ENCODE assay signal across 11 mouse cellular contexts in the genomic region with DNA sequence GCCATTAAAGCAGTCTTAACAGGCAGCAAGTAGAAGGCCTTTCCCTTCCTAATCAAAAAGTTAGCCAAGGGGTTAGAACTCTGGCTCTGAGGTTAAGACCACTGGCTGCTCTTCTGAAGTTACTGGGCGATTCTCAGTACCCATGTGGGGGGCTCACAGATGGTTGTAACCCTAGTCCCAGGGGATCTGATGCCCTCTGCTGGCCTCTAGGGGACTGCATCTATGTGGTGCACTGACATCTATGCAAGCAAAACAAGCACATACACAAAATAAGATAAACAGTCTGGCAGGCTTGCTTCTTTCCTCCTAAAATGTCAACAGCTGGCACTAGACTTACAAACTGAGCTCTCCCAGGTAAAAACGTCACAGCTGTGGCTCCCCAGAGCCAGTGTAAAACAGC. TPM values are rescaled to one million over a fixed set of nuclear protein-coding genes. Genes with fewer than 3 reads are reported as not detected.
A peak's percentile ranks its signal among the peaks of the same experiment; 100 is the strongest.
DNase-seq lines count a peak whose midpoint lies in the region; ATAC-seq and TF ChIP-seq lines count a peak whose summit lies in the region.
"Had no signal": no experiment of that assay in that cellular context is flagged by ENCODE, and none has a peak within 500 bp of the region (broad histone marks: within the 10 kb centered on the region; RNA-seq: fewer than 3 reads in every experiment).

No protein-coding gene starts in this region.

- no peak for TF ChIP-seq EP300 in liver, embryonic 14.5 days (IDR thresholded peaks at IDR 0.05; ENCODE audit: low read depth)

- no peaks in the 10 kb centered on the region for H3K4me1 ChIP-seq in embryonic facial prominence, embryonic 14.5 days (ENCODE audit: control insufficient read depth, insufficient read depth, low read length)
- H3K4me1 ChIP-seq in embryonic facial prominence, embryonic 10.5 days: peaks cover 8% of the 10 kb centered on the region
- 0 out of 4 replicates have a peak, but pooled peaks cover 2% of the 10 kb centered on the region in 2 experiments for H3K4me1 ChIP-seq in liver, embryonic 14.5 days (replicated peaks; ENCODE audit: control insufficient read depth in 2 of 2, insufficient read depth in 2 of 2, low read length in 1 of 2)
- H3K4me1 ChIP-seq in liver, embryonic 12.5 days: peaks cover 12% of the 10 kb centered on the region
- no peaks in the 10 kb centered on the region; the same call in 1 of the 2 replicates for H3K4me1 ChIP-seq in bone marrow, adult 2 months (ENCODE audit: control insufficient read depth, insufficient read depth, low read length)
- peaks cover 8% of the 10 kb centered on the region for H3K4me1 ChIP-seq in limb, embryonic 10.5 days

- no peak overlapping the region for H3K4me3 ChIP-seq in embryonic facial prominence, embryonic 14.5 days (ENCODE audit: low read depth, low read length)
- H3K4me3 ChIP-seq in embryonic facial prominence, embryonic 10.5 days: no peak overlapping the region
- H3K4me3 ChIP-seq in liver, embryonic 14.5 days (ENCODE audit: insufficient read depth in 1 of 2, low read depth in 2 of 2, low read length in 2 of 2): no peak overlapping the region
- H3K4me3 ChIP-seq in liver, embryonic 12.5 days: no peak overlapping the region
- H3K4me3 ChIP-seq in bone marrow, adult 2 months (replicated peaks; ENCODE audit: control insufficient read depth, low read depth, low read length): no peak overlapping the region
- no peak overlapping the region for H3K4me3 ChIP-seq in limb, embryonic 10.5 days
- H3K4me3 ChIP-seq: midbrain, embryonic 10.5 days had no signal

- H3K9me3 ChIP-seq in embryonic facial prominence, embryonic 14.5 days (ENCODE audit: control insufficient read depth, low read length): no peaks in the 10 kb centered on the region
- no peaks in the 10 kb centered on the region for H3K9me3 ChIP-seq in embryonic facial prominence, embryonic 10.5 days
- no peaks in the 10 kb centered on the region; the same call in 1 of the 2 replicates for H3K9me3 ChIP-seq in liver, embryonic 14.5 days (ENCODE audit: control insufficient read depth, low read length)
- 0 out of 2 replicates have a peak, but pooled peaks cover under 1% of the 10 kb centered on the region for H3K9me3 ChIP-seq in liver, embryonic 12.5 days (replicated peaks)
- no peaks in the 10 kb centered on the region for H3K9me3 ChIP-seq in limb, embryonic 10.5 days (replicated peaks)

- no peak overlapping the region for H3K4me2 ChIP-seq in embryonic facial prominence, embryonic 14.5 days (ENCODE audit: low read depth, low read length)
- no peak overlapping the region for H3K4me2 ChIP-seq in liver, embryonic 14.5 days (ENCODE audit: low read depth)
- H3K4me2 ChIP-seq in liver, embryonic 12.5 days: no peak overlapping the region

- peaks cover 14% of the 10 kb centered on the region for H3K36me3 ChIP-seq in embryonic facial prominence, embryonic 14.5 days (ENCODE audit: control insufficient read depth, insufficient read depth, low read length)
- H3K36me3 ChIP-seq in embryonic facial prominence, embryonic 10.5 days (replicated peaks): peaks cover 13% of the 10 kb centered on the region
- H3K36me3 ChIP-seq in liver, embryonic 14.5 days (replicated peaks; ENCODE audit: control insufficient read depth, insufficient read depth, low read depth): peaks cover 5% of the 10 kb centered on the region; the same call in 1 of the 2 replicates
- H3K36me3 ChIP-seq in liver, embryonic 12.5 days: peaks cover 28% of the 10 kb centered on the region
- H3K36me3 ChIP-seq in limb, embryonic 10.5 days: peaks cover 13% of the 10 kb centered on the region

- H3K27ac ChIP-seq in embryonic facial prominence, embryonic 14.5 days (replicated peaks; ENCODE audit: low read depth, low read length): no peak overlapping the region
- no peak overlapping the region for H3K27ac ChIP-seq in embryonic facial prominence, embryonic 10.5 days (replicated peaks)
- no peak overlapping the region for H3K27ac ChIP-seq in liver, embryonic 14.5 days
- H3K27ac ChIP-seq in liver, embryonic 12.5 days: no peak overlapping the region
- H3K27ac ChIP-seq in bone marrow, adult 2 months (ENCODE audit: control insufficient read depth, insufficient read depth, low read depth, low read length, poor library complexity): no peak overlapping the region
- no peak overlapping the region for H3K27ac ChIP-seq in limb, embryonic 10.5 days
- H3K27ac ChIP-seq: midbrain, embryonic 10.5 days had no signal

- no peak overlapping the region for H3K9ac ChIP-seq in embryonic facial prominence, embryonic 14.5 days (ENCODE audit: low read depth, low read length)
- H3K9ac ChIP-seq in liver, embryonic 14.5 days (replicated peaks): no peak overlapping the region
- H3K9ac ChIP-seq in liver, embryonic 12.5 days: no peak overlapping the region

- WGBS in embryonic facial prominence, embryonic 14.5 days: 50% methylated on average over 2 of the region's 2 CpGs
- 55% methylated on average over 2 of the region's 2 CpGs for WGBS in embryonic facial prominence, embryonic 10.5 days
- 44% methylated on average over 2 of the region's 2 CpGs for WGBS in liver, embryonic 14.5 days (ENCODE audit: insufficient replicate concordance)
- WGBS in liver, embryonic 12.5 days (ENCODE audit: insufficient replicate concordance): 42% methylated on average over 2 of the region's 2 CpGs
- 73% methylated on average over 2 of the region's 2 CpGs for WGBS in bone marrow, adult 2 months
- WGBS in limb, embryonic 10.5 days: 55% methylated on average over 2 of the region's 2 CpGs

- peak; percentile 8 for DNase-seq in embryonic facial prominence, embryonic 14.5 days (ENCODE audit: low spot score)
- DNase-seq in embryonic facial prominence, embryonic 10.5 days (ENCODE audit: low spot score): no peak
- DNase-seq in liver, embryonic 14.5 days (ENCODE audit: low read depth in 3 of 3, low spot score in 3 of 3): no peak
- DNase-seq in B cell, adult 2 months: peak; percentile 12 to 15
- DNase-seq in urinary bladder, adult 18-20 months (ENCODE audit: low spot score in 2 of 2): no peak
- no peak for DNase-seq in limb, embryonic 10.5 days (ENCODE audit: low spot score)
- DNase-seq: lung, adult 2 months; spleen, adult 18-20 months had no signal

- no peak for ATAC-seq in embryonic facial prominence, embryonic 14.5 days (ENCODE audit: low read depth)
- no peak for ATAC-seq in liver, embryonic 14.5 days (ENCODE audit: insufficient read depth)
- no peak for ATAC-seq in liver, embryonic 12.5 days

- H3K27me3 ChIP-seq in embryonic facial prominence, embryonic 14.5 days (replicated peaks; ENCODE audit: control insufficient read depth, insufficient read depth, low read length): peaks cover 22% of the 10 kb centered on the region
- peaks cover 26% of the 10 kb centered on the region for H3K27me3 ChIP-seq in embryonic facial prominence, embryonic 10.5 days (replicated peaks; ENCODE audit: low read depth, poor library complexity, severe bottlenecking)
- H3K27me3 ChIP-seq in liver, embryonic 14.5 days (ENCODE audit: control insufficient read depth, insufficient read depth, low read length): peaks cover 4% of the 10 kb centered on the region
- peaks cover 12% of the 10 kb centered on the region; the same call in 1 of the 2 replicates for H3K27me3 ChIP-seq in liver, embryonic 12.5 days (replicated peaks)
- peaks cover 31% of the 10 kb centered on the region for H3K27me3 ChIP-seq in limb, embryonic 10.5 days (ENCODE audit: low read depth, poor library complexity, severe bottlenecking)

- no peak for TF ChIP-seq POLR2A in bone marrow, adult 2 months (IDR thresholded peaks at IDR 0.05; ENCODE audit: borderline replicate concordance, control insufficient read depth, low read depth, low read length)

- TF ChIP-seq CTCF in liver, embryonic 14.5 days (IDR thresholded peaks at IDR 0.05; ENCODE audit: low read depth): peak; percentile 40; the same call in 1 of the 2 replicates
- TF ChIP-seq CTCF in bone marrow, adult 2 months (IDR thresholded peaks at IDR 0.05; ENCODE audit: control insufficient read depth, insufficient read depth, low read length): 0 out of 2 replicates have a peak, but pooled peaks have one; percentile 8

RNA-seq across cellular contexts. Expression of gene Marveld2, which starts 3.9 kb away (rescaled TPM):
- polyA plus RNA-seq in embryonic facial prominence, embryonic 14.5 days (2014; fragmentation: Nextera tagmentation; extraction: Ambion mirVana): 6.1 and 8.4 TPM in 2 replicates
- polyA plus RNA-seq in embryonic facial prominence, embryonic 10.5 days (2016; fragmentation: Nextera tagmentation; extraction: Ambion mirVana): 6.0 and 6.2 TPM in 2 replicates
- 3.0 and 4.0 TPM in 2 replicates for polyA plus RNA-seq in liver, embryonic 14.5 days (2012; rRNA removed)
- 5.9 and 6.5 TPM in 2 replicates for polyA plus RNA-seq in liver, embryonic 14.5 days (2014; fragmentation: Nextera tagmentation; extraction: Ambion mirVana)
- polyA plus RNA-seq in liver, embryonic 12.5 days (2016; fragmentation: Nextera tagmentation; extraction: Ambion mirVana): 6.2 and 7.1 TPM in 2 replicates
- 1.4 TPM in 1 of 2 replicates, not detected in the other for polyA plus RNA-seq in bone marrow, adult 2 months (2011; ENCODE audit: insufficient read depth, insufficient read length, low replicate concordance, missing spikeins)
- polyA plus RNA-seq in limb, embryonic 10.5 days (2016; fragmentation: Nextera tagmentation; extraction: Ambion mirVana): 3.0 and 3.5 TPM in 2 replicates

RNA-seq across cellular contexts. Expression of gene Ak6, which starts 37.9 kb away (rescaled TPM):
- polyA plus RNA-seq in embryonic facial prominence, embryonic 14.5 days (2014; fragmentation: Nextera tagmentation; extraction: Ambion mirVana): 257 and 266 TPM in 2 replicates
- 365 and 367 TPM in 2 replicates for polyA plus RNA-seq in embryonic facial prominence, embryonic 10.5 days (2016; fragmentation: Nextera tagmentation; extraction: Ambion mirVana)
- 74.2 and 111 TPM in 2 replicates for polyA plus RNA-seq in liver, embryonic 14.5 days (2012; rRNA removed)
- polyA plus RNA-seq in liver, embryonic 14.5 days (2014; fragmentation: Nextera tagmentation; extraction: Ambion mirVana): 183 and 191 TPM in 2 replicates
- 216 and 222 TPM in 2 replicates for polyA plus RNA-seq in liver, embryonic 12.5 days (2016; fragmentation: Nextera tagmentation; extraction: Ambion mirVana)
- polyA plus RNA-seq in bone marrow, adult 2 months (2011; ENCODE audit: insufficient read depth, insufficient read length, low replicate concordance, missing spikeins): 65.5 and 83.2 TPM in 2 replicates
- 361 and 370 TPM in 2 replicates for polyA plus RNA-seq in limb, embryonic 10.5 days (2016; fragmentation: Nextera tagmentation; extraction: Ambion mirVana)

RNA-seq across cellular contexts. Expression of gene Rad17, which starts 37.9 kb away (rescaled TPM):
- polyA plus RNA-seq in embryonic facial prominence, embryonic 14.5 days (2014; fragmentation: Nextera tagmentation; extraction: Ambion mirVana): 22.4 and 22.6 TPM in 2 replicates
- 23.4 and 23.8 TPM in 2 replicates for polyA plus RNA-seq in embryonic facial prominence, embryonic 10.5 days (2016; fragmentation: Nextera tagmentation; extraction: Ambion mirVana)
- polyA plus RNA-seq in liver, embryonic 14.5 days (2012; rRNA removed): 4.9 and 8.5 TPM in 2 replicates
- polyA plus RNA-seq in liver, embryonic 14.5 days (2014; fragmentation: Nextera tagmentation; extraction: Ambion mirVana): 13.6 TPM in 2 replicates
- 20.0 and 20.3 TPM in 2 replicates for polyA plus RNA-seq in liver, embryonic 12.5 days (2016; fragmentation: Nextera tagmentation; extraction: Ambion mirVana)
- 5.0 and 11.9 TPM in 2 replicates for polyA plus RNA-seq in bone marrow, adult 2 months (2011; ENCODE audit: insufficient read depth, insufficient read length, low replicate concordance, missing spikeins)
- 23.8 and 25.8 TPM in 2 replicates for polyA plus RNA-seq in limb, embryonic 10.5 days (2016; fragmentation: Nextera tagmentation; extraction: Ambion mirVana)

RNA-seq across cellular contexts. Expression of gene Taf9, which starts 38.5 kb away (rescaled TPM):
- polyA plus RNA-seq in embryonic facial prominence, embryonic 14.5 days (2014; fragmentation: Nextera tagmentation; extraction: Ambion mirVana): 21.6 and 22.3 TPM in 2 replicates
- polyA plus RNA-seq in embryonic facial prominence, embryonic 10.5 days (2016; fragmentation: Nextera tagmentation; extraction: Ambion mirVana): 20.0 and 23.1 TPM in 2 replicates
- 5.5 and 10.0 TPM in 2 replicates for polyA plus RNA-seq in liver, embryonic 14.5 days (2012; rRNA removed)
- 18.0 and 20.8 TPM in 2 replicates for polyA plus RNA-seq in liver, embryonic 14.5 days (2014; fragmentation: Nextera tagmentation; extraction: Ambion mirVana)
- polyA plus RNA-seq in liver, embryonic 12.5 days (2016; fragmentation: Nextera tagmentation; extraction: Ambion mirVana): 17.8 and 17.9 TPM in 2 replicates
- 5.2 and 8.7 TPM in 2 replicates for polyA plus RNA-seq in bone marrow, adult 2 months (2011; ENCODE audit: insufficient read depth, insufficient read length, low replicate concordance, missing spikeins)
- 21.4 and 23.0 TPM in 2 replicates for polyA plus RNA-seq in limb, embryonic 10.5 days (2016; fragmentation: Nextera tagmentation; extraction: Ambion mirVana)

RNA-seq across cellular contexts. Expression of gene Ccdc125, which starts 56.6 kb away (rescaled TPM):
- polyA plus RNA-seq in embryonic facial prominence, embryonic 14.5 days (2014; fragmentation: Nextera tagmentation; extraction: Ambion mirVana): 2.6 and 3.8 TPM in 2 replicates
- polyA plus RNA-seq in embryonic facial prominence, embryonic 10.5 days (2016; fragmentation: Nextera tagmentation; extraction: Ambion mirVana): 3.9 and 4.6 TPM in 2 replicates
- 1.8 and 3.7 TPM in 2 replicates for polyA plus RNA-seq in liver, embryonic 14.5 days (2012; rRNA removed)
- 3.4 and 4.2 TPM in 2 replicates for polyA plus RNA-seq in liver, embryonic 14.5 days (2014; fragmentation: Nextera tagmentation; extraction: Ambion mirVana)
- 6.4 and 6.8 TPM in 2 replicates for polyA plus RNA-seq in liver, embryonic 12.5 days (2016; fragmentation: Nextera tagmentation; extraction: Ambion mirVana)
- 11.6 and 18.3 TPM in 2 replicates for polyA plus RNA-seq in bone marrow, adult 2 months (2011; ENCODE audit: insufficient read depth, insufficient read length, low replicate concordance, missing spikeins)
- polyA plus RNA-seq in limb, embryonic 10.5 days (2016; fragmentation: Nextera tagmentation; extraction: Ambion mirVana): 3.7 and 4.1 TPM in 2 replicates

Comparison
In these comparisons a context has a peak if more than half of its experiments do, and no peak if none do; other contexts are left out.
1. DNase-seq: peak in embryonic facial prominence, embryonic 14.5 days (single experiment) and B cell, adult 2 months (2 of 2); none in embryonic facial prominence, embryonic 10.5 days (single experiment), liver, embryonic 14.5 days (0 of 3), urinary bladder, adult 18-20 months (0 of 2) and limb, embryonic 10.5 days (single experiment).